Mouse (Mus musculus) C2C12 (cell line): ENCODE measurements around the gene Gpx5. TPM values are rescaled to one million over a fixed set of nuclear protein-coding genes. Genes with fewer than 3 reads are reported as not detected.

Source experiments
- H3K27me3 ChIP-seq: one replicate; pipeline ENCODE4 v1.6.1; 2011; ENCODE audit not compliant: control insufficient read depth, insufficient read depth, insufficient read length
- H3K36me3 ChIP-seq: one replicate; pipeline ENCODE4 v1.6.1; 2011; ENCODE audit not compliant: control insufficient read depth, insufficient read depth
- H3K4me3 ChIP-seq: one replicate; pipeline ENCODE4 v1.5.1; 2011; ENCODE audit warnings: mild to moderate bottlenecking, control low read depth; ENCODE audit not compliant: poor library complexity, insufficient read depth, severe bottlenecking
- H3K79me2 ChIP-seq: one replicate; pipeline ENCODE4 v1.6.1; 2011; ENCODE audit not compliant: control insufficient read depth, insufficient read depth
- H3K79me3 ChIP-seq: one replicate; pipeline ENCODE4 v1.6.1; 2011; ENCODE audit warnings: low read depth, control low read depth
- H3ac ChIP-seq: one replicate; pipeline ENCODE3; 2011; ENCODE audit warnings: low read depth; ENCODE audit not compliant: control insufficient read depth, insufficient read length
- CEBPB ChIP-seq: IDR thresholded peaks from one replicate; pipeline ENCODE4 v1.6.1; 2011; ENCODE audit warnings: low read depth, mild to moderate bottlenecking, control low read depth, moderate library complexity
- CTCF ChIP-seq: IDR thresholded peaks from one replicate; pipeline ENCODE4 v1.5.1; 2011; ENCODE audit not compliant: control insufficient read depth, insufficient read depth, insufficient read length
- FOSL1 ChIP-seq: IDR thresholded peaks from one replicate; pipeline ENCODE4 v1.8.0; 2011; ENCODE audit warnings: mild to moderate bottlenecking, low read length; ENCODE audit not compliant: poor library complexity, insufficient read depth, severe bottlenecking
- MAX ChIP-seq: IDR thresholded peaks from one replicate; pipeline ENCODE4 v1.6.1; 2011; ENCODE audit warnings: mild to moderate bottlenecking, control low read depth
- MYOD1 ChIP-seq: IDR thresholded peaks from one replicate; pipeline ENCODE4 v1.6.1; 2011; ENCODE audit warnings: low read depth; ENCODE audit not compliant: control insufficient read depth, insufficient read length
- MYOG ChIP-seq: IDR thresholded peaks from one replicate; pipeline ENCODE4 v1.6.1; 2011; ENCODE audit not compliant: control insufficient read depth, insufficient read length; ENCODE audit errors: extremely low read depth
- USF1 ChIP-seq: IDR thresholded peaks from one replicate; pipeline ENCODE4 v1.6.1; 2011; ENCODE audit warnings: low read depth, mild to moderate bottlenecking, control low read depth, moderate library complexity
- polyA plus RNA-seq: library from polyadenylated mRNA; unstranded; fragments of >200 nt; fragmentation: generic; extraction: Trizol; gene quantifications from one replicate; pipeline ENCODE4 v1.2.1, GENCODE M21; 2012; ENCODE audit warnings: missing spikeins

Gene Gpx5
- polyA plus RNA-seq, 1 experiment: not detected

DNA sequence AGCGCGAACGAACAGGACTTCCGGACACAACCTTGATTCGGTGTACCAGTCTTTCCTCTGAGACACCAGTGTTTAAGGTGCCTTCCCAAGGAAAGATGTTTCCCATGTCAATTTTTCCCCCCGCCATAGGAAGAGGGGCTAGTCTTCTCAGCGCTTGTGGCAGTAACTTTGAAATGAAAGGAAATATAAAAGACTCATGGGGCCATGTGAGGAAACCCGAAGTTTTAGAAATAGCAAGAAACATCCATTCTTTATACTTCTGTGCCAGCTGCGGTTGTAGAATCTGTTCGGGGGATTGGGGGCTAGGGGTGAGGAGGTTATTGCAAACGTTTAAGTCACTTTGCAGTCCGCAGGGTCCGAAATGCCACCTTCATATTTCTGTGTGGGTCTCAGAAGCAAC, 49.3 kb downstream of the Gpx5 start:
- Histone ChIP-seq H3K36me3 (no peaks in the 10 kb centered on the region), H3K79me2 (no peaks in the 10 kb centered on the region), H3K79me3 (no peaks in the 10 kb centered on the region), H3K27me3 (no peaks in the 10 kb centered on the region), H3K4me3 (no peak overlapping the region), H3ac (no peak overlapping the region)
- TF ChIP-seq USF1: no peak
- TF ChIP-seq CTCF: no peak
- no peak for TF ChIP-seq MYOG
- no peak for TF ChIP-seq FOSL1
- TF ChIP-seq CEBPB: no peak
- TF ChIP-seq MAX: no peak
- TF ChIP-seq MYOD1: no peak

DNA sequence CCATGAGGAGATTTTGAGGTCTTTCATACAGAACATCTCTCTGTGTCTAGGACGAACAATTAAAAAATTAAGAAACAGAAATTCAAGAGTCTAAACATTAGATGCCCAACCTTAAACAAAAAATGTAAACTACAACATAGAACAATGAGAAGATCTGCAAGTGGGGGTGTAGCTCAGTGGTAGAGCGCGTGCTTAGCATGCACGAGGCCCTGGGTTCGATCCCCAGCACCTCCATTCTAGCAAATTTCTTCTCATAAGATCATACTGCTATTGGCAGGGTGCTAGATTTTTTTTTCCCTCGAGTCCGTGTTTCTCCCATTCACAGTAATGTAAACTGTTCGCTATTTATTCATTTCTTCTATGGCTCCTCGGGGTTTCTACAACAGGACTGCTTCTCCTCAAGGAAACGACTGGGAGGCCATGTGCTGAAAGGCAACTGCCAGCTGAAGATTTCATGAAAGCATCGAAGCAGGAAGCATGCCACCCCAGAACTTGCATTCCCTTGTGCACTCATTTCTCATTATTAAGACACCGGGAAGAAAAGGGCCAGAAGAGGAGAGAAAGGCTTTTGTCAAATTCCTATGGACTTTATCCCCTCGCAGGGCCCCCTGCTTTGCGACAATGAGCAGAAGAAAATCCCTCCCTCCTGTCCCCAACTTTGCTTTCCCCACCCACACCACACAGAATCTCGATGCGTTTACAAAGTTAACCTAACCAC, 50.0 kb downstream of the Gpx5 start:
- Histone ChIP-seq H3K4me3 (no peak overlapping the region), H3K36me3 (no peaks in the 10 kb centered on the region), H3K27me3 (no peaks in the 10 kb centered on the region), H3K79me2 (no peaks in the 10 kb centered on the region), H3ac (no peak overlapping the region), H3K79me3 (no peaks in the 10 kb centered on the region)
- TF ChIP-seq USF1: no peak
- no peak for TF ChIP-seq MAX
- TF ChIP-seq FOSL1: no peak
- TF ChIP-seq MYOD1: no peak
- no peak for TF ChIP-seq CEBPB
- TF ChIP-seq CTCF: no peak
- no peak for TF ChIP-seq MYOG

DNA sequence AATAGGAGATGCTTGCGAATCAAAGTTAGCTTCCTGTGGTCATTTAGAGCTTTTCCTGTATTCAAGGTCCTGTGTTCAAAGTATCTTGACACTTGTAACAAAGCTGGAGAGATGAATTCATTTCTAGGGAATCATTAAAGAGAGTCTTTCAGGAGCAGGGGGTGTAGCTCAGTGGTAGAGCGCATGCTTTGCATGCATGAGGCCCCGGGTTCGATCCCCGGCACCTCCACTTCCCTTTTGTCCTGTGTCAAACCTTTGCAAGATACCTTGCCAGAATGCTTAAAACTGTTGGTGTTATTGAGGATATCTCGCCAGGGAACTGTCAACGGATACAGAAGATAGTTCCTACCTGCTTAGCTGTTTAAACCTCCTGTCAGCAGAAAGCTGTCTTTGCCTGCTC, 51.7 kb downstream of the Gpx5 start:
- Histone ChIP-seq H3K79me3 (no peaks in the 10 kb centered on the region), H3K79me2 (no peaks in the 10 kb centered on the region), H3K36me3 (no peaks in the 10 kb centered on the region), H3K27me3 (no peaks in the 10 kb centered on the region), H3K4me3 (no peak overlapping the region), H3ac (no peak overlapping the region)
- TF ChIP-seq CEBPB (no peak), USF1 (no peak), MYOD1 (no peak), MYOG (no peak), FOSL1 (no peak), CTCF (no peak), MAX (no peak)

DNA sequence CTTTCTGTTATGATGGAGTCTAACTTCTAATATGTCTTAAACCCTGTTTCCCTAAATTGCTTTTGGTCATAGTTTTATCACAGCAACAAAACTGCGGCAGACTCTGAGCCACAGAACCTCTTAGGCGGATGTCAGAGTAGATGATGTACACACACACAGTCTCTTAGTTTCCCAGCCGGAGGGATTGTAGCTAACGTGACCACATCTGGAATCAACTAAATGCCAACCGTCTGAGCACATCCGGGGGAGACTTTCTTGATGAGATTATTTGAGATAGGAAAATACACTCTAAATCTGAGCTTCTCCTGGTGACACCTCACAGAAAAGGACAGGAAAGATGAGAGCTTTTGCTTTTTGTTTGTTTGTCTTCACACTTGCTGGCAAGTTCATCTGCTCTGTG, 55.4 kb downstream of the Gpx5 start:
- Histone ChIP-seq H3K4me3 (no peak overlapping the region), H3K36me3 (no peaks in the 10 kb centered on the region)

DNA sequence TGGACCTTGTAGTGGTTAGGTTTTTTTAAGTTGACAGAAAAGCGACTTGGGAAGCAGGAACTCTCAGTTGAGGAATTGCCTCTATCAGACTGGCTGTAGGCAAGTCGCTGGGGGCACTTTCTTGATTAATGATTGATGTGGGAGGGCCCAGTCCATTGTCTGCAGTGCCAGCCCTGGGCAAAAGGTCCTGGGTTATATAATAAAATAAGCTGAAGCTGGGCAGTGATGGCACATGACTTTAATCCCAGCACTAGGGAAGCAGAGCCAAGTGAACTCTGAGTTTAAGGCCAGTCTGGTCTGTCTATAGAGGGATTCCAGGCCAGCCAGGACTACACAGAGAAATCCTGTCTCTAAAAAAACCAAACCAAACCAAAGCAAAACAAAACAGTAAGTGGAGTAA, 55.8 kb downstream of the Gpx5 start:
- Histone ChIP-seq H3K36me3 (no peaks in the 10 kb centered on the region), H3K4me3 (no peak overlapping the region), H3K27me3 (no peaks in the 10 kb centered on the region), H3K79me2 (no peaks in the 10 kb centered on the region), H3K79me3 (no peaks in the 10 kb centered on the region), H3ac (no peak overlapping the region)
- TF ChIP-seq MAX (no peak), MYOG (no peak), FOSL1 (no peak), USF1 (no peak), CEBPB (no peak), CTCF (no peak), MYOD1 (no peak)

More for the DNA sequence above, 55.4 kb downstream of the Gpx5 start:
- TF ChIP-seq MYOD1 (no peak), CTCF (no peak), USF1 (no peak), MAX (no peak), MYOG (no peak), FOSL1 (no peak), CEBPB (no peak)
- Histone ChIP-seq H3K79me2 (no peaks in the 10 kb centered on the region), H3ac (no peak overlapping the region), H3K79me3 (no peaks in the 10 kb centered on the region), H3K27me3 (no peaks in the 10 kb centered on the region)

Other genes with a start within 250 kb of the Gpx5 start
- gene Olfr1370, start 217.8 kb downstream of the Gpx5 start, polyA plus RNA-seq: not detected
- not detected for gene Olfr1369-ps1, start 181.2 kb downstream of the Gpx5 start, polyA plus RNA-seq
- gene Olfr263, start 163.1 kb downstream of the Gpx5 start, polyA plus RNA-seq: not detected
- gene Olfr1368, start 146.9 kb downstream of the Gpx5 start, polyA plus RNA-seq: not detected
- gene Trim27, start 113.3 kb downstream of the Gpx5 start, polyA plus RNA-seq: 105 TPM
- not detected for gene Gpx6, start 19.4 kb upstream of the Gpx5 start, polyA plus RNA-seq
- not detected for gene Olfr1367, start 54.2 kb upstream of the Gpx5 start, polyA plus RNA-seq
- 3.1 TPM for gene Zscan12, start 70.1 kb upstream of the Gpx5 start, polyA plus RNA-seq
- 10.2 TPM for gene Zkscan3, start 110.0 kb upstream of the Gpx5 start, polyA plus RNA-seq
- gene Pgbd1, start 148.3 kb upstream of the Gpx5 start, polyA plus RNA-seq: 0.20 TPM
- gene Zscan26, start 161.0 kb upstream of the Gpx5 start, polyA plus RNA-seq: 3.5 TPM
- 0.02 TPM for gene Nkapl, start 175.8 kb upstream of the Gpx5 start, polyA plus RNA-seq
- gene Zkscan4, start 186.2 kb upstream of the Gpx5 start, polyA plus RNA-seq: not detected
- gene Gm10065, start 186.7 kb upstream of the Gpx5 start, polyA plus RNA-seq: not detected
- gene AK157302, start 202.5 kb upstream of the Gpx5 start, polyA plus RNA-seq: 0.23 TPM
- 22.1 TPM for gene Gm11273, start 208.7 kb upstream of the Gpx5 start, polyA plus RNA-seq
- 0.97 TPM for gene Zkscan8, start 238.4 kb upstream of the Gpx5 start, polyA plus RNA-seq